Mouse (Mus musculus) bone marrow, adult 2 months (tissue): ENCODE results near the gene Hscb. TPM values are rescaled to one million over a fixed set of nuclear protein-coding genes. Genes with fewer than 3 reads are reported as not detected.

Experiments
- H3K27ac ChIP-seq: fragments of 200-500 bp; 2 replicates; pipeline ENCODE4 v1.5.1; 2012; ENCODE audit warnings: low read depth, mild to moderate bottlenecking, control low read depth, inconsistent platforms, low read length; ENCODE audit not compliant: control insufficient read depth, poor library complexity, insufficient read depth
- H3K4me1 ChIP-seq: fragments of 200-500 bp; 2 replicates; pipeline ENCODE4 v1.6.1; 2011; ENCODE audit warnings: low read length; ENCODE audit not compliant: control insufficient read depth, insufficient read depth
- H3K4me3 ChIP-seq: fragments of 200-500 bp; replicated peaks from 2 replicates; pipeline ENCODE3; 2011; ENCODE audit warnings: mild to moderate bottlenecking, low read depth, low read length, control low read depth; ENCODE audit not compliant: control insufficient read depth
- CTCF ChIP-seq: fragments of 200-500 bp; IDR thresholded peaks from 2 replicates; pipeline ENCODE4 v1.5.1; 2011; ENCODE audit warnings: low read length, control low read depth; ENCODE audit not compliant: control insufficient read depth, insufficient read depth
- POLR2A ChIP-seq: fragments of 200-500 bp; IDR thresholded peaks from 2 replicates; pipeline ENCODE4 v1.6.1; 2011; ENCODE audit warnings: low read depth, mild to moderate bottlenecking, control low read depth, low read length, borderline replicate concordance; ENCODE audit not compliant: control insufficient read depth
- WGBS: fragments of 180-500 bp; shearing (Covaris S2); methylation state at CpG from one replicate; pipeline ENCODE4 v1.1.7; 2018; 5-methylcytosine and 5-hydroxymethylcytosine counted together
- polyA plus RNA-seq: library from polyadenylated mRNA; stranded (reverse); fragments of >200 nt; gene quantifications from 2 replicates; pipeline ENCODE4 v1.2.4, GENCODE M21; 2011; ENCODE audit warnings: low replicate concordance; ENCODE audit not compliant: missing spikeins, insufficient read depth, insufficient read length

Gene Hscb
- polyA plus RNA-seq, 1 experiment = 24.7 TPM

DNA sequence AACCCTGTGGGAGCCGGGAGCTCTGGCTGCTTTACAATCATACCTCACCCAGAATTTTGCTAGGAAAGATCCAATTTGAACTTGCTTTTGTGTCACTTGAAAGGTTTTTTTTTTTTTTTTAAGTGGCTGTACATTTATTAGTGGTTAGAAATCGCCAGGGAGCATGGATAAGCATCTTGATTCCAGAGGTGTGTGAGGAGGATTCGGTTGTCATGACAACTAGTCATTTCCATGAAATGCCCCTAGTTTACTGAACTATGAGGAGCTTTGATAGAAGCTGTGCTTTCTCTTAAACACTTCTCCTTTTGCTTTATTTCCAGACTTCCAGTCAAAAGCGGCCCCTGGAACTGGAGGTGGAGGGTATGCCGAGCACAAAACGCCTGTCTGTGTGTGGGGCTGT, 33.6 kb upstream of the Hscb start:
- 94% methylated on average over 6 of the region's 6 CpGs for WGBS
- Histone ChIP-seq H3K4me1 (no peaks in the 10 kb centered on the region), H3K4me3 (no peak overlapping the region), H3K27ac (no peak overlapping the region)
- TF ChIP-seq CTCF (no peak), POLR2A (no peak)

DNA sequence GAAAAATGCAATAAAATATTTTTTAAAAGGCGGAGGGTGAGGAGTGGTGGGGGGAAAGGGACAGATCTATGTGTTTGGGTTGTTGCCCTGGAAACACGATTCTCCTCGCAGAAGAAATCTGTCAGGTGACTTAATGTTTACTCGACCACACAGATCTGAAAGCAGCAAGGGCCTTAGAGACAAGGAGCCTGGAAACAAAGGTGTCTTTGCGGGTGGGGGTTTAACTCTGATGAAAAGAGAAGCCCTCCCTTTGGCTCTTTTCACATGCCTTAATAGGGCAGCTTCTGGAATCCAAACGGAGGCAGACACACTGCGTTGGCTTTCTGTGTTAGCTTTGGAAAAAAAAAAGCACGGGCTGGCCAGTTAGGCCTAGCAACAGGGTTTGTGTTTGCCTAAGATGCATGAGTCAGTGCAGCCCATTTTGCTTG, 29.7 kb upstream of the Hscb start:
- 87% methylated on average over 8 of the region's 8 CpGs for WGBS
- TF ChIP-seq CTCF = no peak
- no peak for TF ChIP-seq POLR2A
- Histone ChIP-seq H3K4me3 (no peak overlapping the region), H3K4me1 (no peaks in the 10 kb centered on the region), H3K27ac (no peak overlapping the region)

DNA sequence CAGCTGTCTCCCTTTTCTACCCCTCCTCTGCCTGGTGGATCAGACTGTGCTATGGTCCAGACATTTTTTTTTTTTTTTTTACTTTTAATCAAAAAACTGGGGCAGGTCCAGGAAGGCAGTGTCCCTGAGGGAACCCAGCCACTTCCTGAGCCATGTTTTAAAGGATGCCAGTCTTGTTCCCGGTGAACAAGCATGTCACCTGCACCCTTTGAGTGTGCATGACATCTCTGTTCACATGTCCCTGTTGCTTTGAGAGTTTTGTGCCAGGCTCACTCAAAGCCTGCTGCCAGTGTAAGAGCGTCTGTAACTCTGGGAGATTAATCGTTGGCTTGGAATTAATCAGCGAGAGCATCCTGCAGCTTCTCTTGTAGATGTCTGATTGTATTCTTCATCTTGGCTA, 28.9 kb upstream of the Hscb start:
- Histone ChIP-seq H3K27ac (no peak overlapping the region), H3K4me3 (no peak overlapping the region), H3K4me1 (no peaks in the 10 kb centered on the region; the same call in 1 of the 2 replicates)
- TF ChIP-seq CTCF (no peak), POLR2A (no peak)
- 89% methylated on average over 4 of the region's 4 CpGs for WGBS

DNA sequence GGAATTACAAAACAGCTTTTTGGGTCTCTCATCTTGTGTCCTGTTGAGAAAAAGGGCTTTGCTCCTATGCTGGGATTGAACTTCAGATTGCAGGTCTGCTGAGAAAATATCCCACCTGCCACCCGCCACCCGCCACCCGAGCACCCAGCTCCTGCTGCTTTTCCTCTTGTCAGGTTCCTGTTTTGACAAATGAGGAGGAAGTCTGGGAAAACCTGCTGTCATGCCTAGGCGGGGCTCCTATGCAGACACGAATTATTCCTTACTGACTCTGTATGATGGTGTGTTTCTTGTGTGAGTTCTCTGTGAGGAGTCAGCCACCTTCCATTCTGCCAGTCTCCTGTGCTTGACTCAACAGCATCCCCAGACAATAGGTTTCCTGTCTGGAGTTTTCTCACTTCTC, 20.9 kb upstream of the Hscb start:
- no peaks in the 10 kb centered on the region; the same call in 1 of the 2 replicates for H3K4me1 ChIP-seq
- 71% methylated on average over 5 of the region's 5 CpGs for WGBS
- no peak for TF ChIP-seq CTCF
- no peak for TF ChIP-seq POLR2A
- no peak overlapping the region for H3K4me3 ChIP-seq
- no peak overlapping the region for H3K27ac ChIP-seq

DNA sequence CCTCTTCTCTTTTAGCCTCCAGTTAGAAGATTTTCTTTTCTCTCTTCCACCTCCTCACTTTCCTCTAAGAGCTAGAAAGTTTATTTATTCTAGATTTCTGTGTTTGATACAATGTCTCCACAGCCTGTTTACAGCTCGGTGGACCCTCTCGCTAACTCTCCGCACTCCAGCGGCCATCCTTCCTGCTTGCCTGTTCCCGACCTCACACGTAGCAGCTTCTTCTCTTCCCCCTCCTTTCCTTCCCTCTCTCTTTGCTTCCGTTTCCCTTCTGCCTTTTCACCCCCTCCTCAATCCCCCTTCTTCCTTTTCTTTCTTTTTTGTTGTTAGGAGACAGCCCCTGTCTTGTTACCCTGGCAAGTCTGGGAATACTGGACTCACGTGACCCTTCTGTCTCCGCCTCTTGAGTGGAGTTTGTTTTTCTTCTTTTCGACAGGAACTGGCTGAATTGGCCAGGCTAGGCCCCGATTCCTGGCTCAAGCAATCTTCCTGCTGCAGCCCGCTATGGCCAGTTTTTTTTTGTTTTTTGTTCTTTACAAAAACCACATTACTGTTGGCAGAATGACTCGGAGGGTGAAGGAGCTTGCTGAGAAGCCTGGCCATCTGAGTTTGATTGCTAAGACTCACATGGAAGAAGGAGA, 19.6 kb upstream of the Hscb start:
- Histone ChIP-seq H3K4me3 (no peak overlapping the region), H3K27ac (no peak overlapping the region), H3K4me1 (no peaks in the 10 kb centered on the region; the same call in 1 of the 2 replicates)
- WGBS = 59% methylated on average over 13 of the region's 13 CpGs
- TF ChIP-seq POLR2A (no peak), CTCF (no peak)

DNA sequence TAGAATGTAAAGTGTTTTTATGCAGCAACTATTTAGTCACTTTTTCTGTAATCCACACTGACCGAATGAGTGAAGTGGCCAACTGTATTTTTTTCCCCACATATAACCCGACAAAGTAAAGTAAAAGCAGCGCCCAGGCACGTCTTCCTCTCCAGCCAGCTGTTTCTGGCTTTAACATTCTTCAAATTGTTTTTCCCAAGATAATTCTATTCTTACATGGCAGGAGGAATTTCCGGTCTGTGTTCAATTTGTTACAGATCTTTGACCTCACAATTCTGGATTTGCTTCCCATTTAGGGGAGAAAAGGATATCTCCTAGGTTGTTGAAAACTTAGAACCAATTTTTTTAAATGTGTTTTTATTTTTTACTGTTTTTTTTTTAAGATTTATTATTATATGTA, 17.5 kb upstream of the Hscb start:
- TF ChIP-seq CTCF = no peak
- no peak for TF ChIP-seq POLR2A
- H3K27ac ChIP-seq = no peak overlapping the region
- 93% methylated on average over 5 of the region's 5 CpGs for WGBS
- no peaks in the 10 kb centered on the region for H3K4me1 ChIP-seq
- H3K4me3 ChIP-seq = no peak overlapping the region

DNA sequence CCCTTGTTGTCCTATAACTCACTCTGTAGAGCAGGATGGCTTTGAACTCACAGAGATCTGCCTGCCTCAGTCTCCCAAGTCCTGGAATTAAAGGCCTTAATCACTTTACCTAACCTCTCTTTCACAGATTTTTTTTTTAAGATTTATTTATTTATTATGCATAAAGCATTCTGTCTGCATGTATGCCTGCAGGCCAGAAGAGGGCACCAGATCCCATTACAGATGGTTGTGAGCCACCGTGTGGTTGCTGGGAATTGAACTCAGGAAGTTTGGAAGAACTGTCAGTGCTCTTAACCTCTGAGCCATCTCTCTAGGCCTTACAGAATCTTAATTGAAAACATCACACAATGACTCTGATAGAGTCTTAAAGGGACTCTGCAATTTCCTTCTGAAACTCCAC, 13.4 kb upstream of the Hscb start:
- Histone ChIP-seq H3K4me3 (no peak overlapping the region), H3K4me1 (no peaks in the 10 kb centered on the region), H3K27ac (no peak overlapping the region)
- TF ChIP-seq CTCF (peak; percentile 14; the same call in 1 of the 2 replicates), POLR2A (no peak)
- 58% methylated on average over 1 of the region's 1 CpGs for WGBS

DNA sequence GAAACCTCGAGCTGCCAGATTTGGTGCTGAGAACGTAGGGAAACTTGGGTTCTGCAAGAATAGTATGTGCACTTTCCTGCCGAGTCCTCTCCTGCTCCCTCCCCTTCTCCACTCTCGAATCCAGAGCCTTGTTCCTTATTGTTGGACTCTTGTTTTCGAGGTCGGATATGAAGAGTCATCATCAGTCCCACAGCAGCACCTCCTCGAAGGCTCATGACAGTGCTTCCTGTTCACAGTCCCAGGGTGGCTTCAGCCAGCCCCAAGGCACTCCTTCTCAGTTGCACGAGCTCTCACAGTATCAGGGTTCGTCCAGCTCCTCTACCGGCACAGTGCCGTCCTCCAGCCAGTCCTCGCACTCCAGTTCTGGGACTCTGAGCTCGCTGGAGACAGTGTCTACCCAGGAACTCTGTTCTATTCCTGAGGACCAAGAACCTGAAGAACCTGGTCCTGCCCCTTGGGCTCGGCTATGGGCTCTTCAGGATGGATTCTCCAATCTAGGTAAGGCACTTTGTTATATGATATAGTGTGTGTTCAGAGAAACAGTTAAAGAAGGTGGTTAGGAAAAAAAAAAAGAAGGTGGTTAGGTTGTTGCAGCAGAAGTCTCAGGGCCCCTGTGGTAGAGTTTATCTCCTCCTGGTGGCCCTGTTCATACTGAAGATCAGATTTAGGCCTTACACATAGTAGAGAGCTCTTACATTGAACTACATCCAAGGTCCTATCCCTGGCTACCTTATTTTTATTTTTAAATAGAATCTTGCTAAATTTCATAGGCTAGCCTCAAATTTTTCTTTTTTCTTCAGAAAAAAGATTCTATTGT, 1.7 kb upstream of the Hscb start:
- Histone ChIP-seq H3K4me1 (no peaks in the 10 kb centered on the region; the same call in 1 of the 2 replicates), H3K4me3 (peak overlapping the region; percentile 48), H3K27ac (no peak overlapping the region)
- WGBS = 73% methylated on average over 14 of the region's 14 CpGs
- TF ChIP-seq POLR2A = no peak
- no peak for TF ChIP-seq CTCF
